Mouse (Mus musculus) megakaryocyte, embryonic 14.5 days (primary cell): ENCODE measurements around the gene Cyp24a1.

Experiments used
- FLI1 ChIP-seq: IDR thresholded peaks from 2 replicates; pipeline ENCODE4 v1.6.1; 2012; ENCODE audit warnings: low read length, inconsistent platforms, mixed read lengths
- GATA1 ChIP-seq: IDR thresholded peaks from 3 replicates; pipeline ENCODE4 v1.6.1; 2012; ENCODE audit warnings: mixed read lengths, low read length, inconsistent platforms, borderline replicate concordance

GRCm38 (mm10) chr2:170494784-170495710 lies 1.9 kb downstream of the Cyp24a1 start:
- no peak for TF ChIP-seq GATA1
- TF ChIP-seq FLI1: no peak
